Mouse (Mus musculus) kidney, embryonic 14.5 days (tissue): ENCODE results near the gene Mctp2. TPM values are rescaled to one million over a fixed set of nuclear protein-coding genes. Genes with fewer than 3 reads are reported as not detected.
A peak's percentile ranks its signal among the peaks of the same experiment; 100 is the strongest.

ENCODE experiments used
- ATAC-seq: fragments of 200-750 bp; cut with Nextera tagmentation; 2 replicates; pipeline ENCODE4 v1.8.0; 2017; ENCODE audit warnings: moderate number of reproducible peaks, mild to moderate bottlenecking, moderate TSS enrichment, moderate library complexity; ENCODE audit not compliant: low FRiP score, low TSS enrichment
- H3K27ac ChIP-seq: fragments of 300-500 bp; sonication (generic); 2 replicates; pipeline ENCODE4 v1.5.1; 2014; ENCODE audit warnings: low read depth, mild to moderate bottlenecking, low read length, moderate library complexity, mixed read lengths
- H3K27me3 ChIP-seq: fragments of 300-500 bp; sonication (generic); 2 replicates; pipeline ENCODE4 v1.6.1; 2014; ENCODE audit warnings: mild to moderate bottlenecking, low read length; ENCODE audit not compliant: control insufficient read depth, insufficient read depth
- H3K36me3 ChIP-seq: fragments of 300-500 bp; sonication (generic); 2 replicates; pipeline ENCODE4 v1.6.1; 2014; ENCODE audit warnings: low read length, mixed read lengths; ENCODE audit not compliant: control insufficient read depth, insufficient read depth
- H3K4me1 ChIP-seq: fragments of 300-500 bp; sonication (generic); 2 replicates; pipeline ENCODE4 v1.6.1; 2014; ENCODE audit warnings: low read length, mixed read lengths; ENCODE audit not compliant: control insufficient read depth, insufficient read depth
- H3K4me2 ChIP-seq: fragments of 300-500 bp; sonication (generic); replicated peaks from 2 replicates; pipeline ENCODE4 v1.6.1; 2014; ENCODE audit warnings: low read depth, mild to moderate bottlenecking, low read length
- H3K4me3 ChIP-seq: fragments of 300-500 bp; sonication (generic); 2 replicates; pipeline ENCODE4 v1.5.1; 2014; ENCODE audit warnings: mild to moderate bottlenecking, low read length
- H3K9ac ChIP-seq: fragments of 300-500 bp; sonication (generic); 2 replicates; pipeline ENCODE4 v1.6.1; 2014; ENCODE audit warnings: low read depth, mild to moderate bottlenecking, low read length, moderate library complexity
- H3K9me3 ChIP-seq: fragments of 300-500 bp; sonication (generic); 2 replicates; pipeline ENCODE4 v1.6.1; 2016; ENCODE audit warnings: low read length; ENCODE audit not compliant: control insufficient read depth
- WGBS: fragments of 180-500 bp; shearing (Covaris S2); extraction: QIAGEN DNeasy Blood & Tissue Kit; methylation state at CpG from one replicate; pipeline ENCODE4 v1.1.7; 2014; 5-methylcytosine and 5-hydroxymethylcytosine counted together
- polyA plus RNA-seq: library from polyadenylated mRNA; unstranded; fragments of >200 nt; fragmentation: Nextera tagmentation; extraction: Ambion mirVana; gene quantifications from 2 replicates; pipeline ENCODE4 v1.2.1, GENCODE M21; 2014

Mctp2 gene
- polyA plus RNA-seq, 1 experiment from 2014 or later: 7.0 TPM

- Histone ChIP-seq H3K27me3 (no peaks in the 10 kb centered on the region), H3K27ac (no peak overlapping the region), H3K9ac (no peak overlapping the region), H3K4me3 (no peak overlapping the region), H3K9me3 (no peaks in the 10 kb centered on the region), H3K36me3 (no peaks in the 10 kb centered on the region), H3K4me2 (no peak overlapping the region), H3K4me1 (no peaks in the 10 kb centered on the region)
- ATAC-seq: no peak
- 58% methylated on average over 13 of the region's 13 CpGs for WGBS
Observed at GRCm38 (mm10) chr7:72165726-72166701, 140.4 kb downstream of the Mctp2 start.

GRCm38 (mm10) chr7:72162256-72162655, 144.2 kb downstream of the Mctp2 start:
- H3K4me3 ChIP-seq: no peak overlapping the region
- H3K27me3 ChIP-seq: no peaks in the 10 kb centered on the region
- H3K4me1 ChIP-seq: no peaks in the 10 kb centered on the region
- WGBS: 7% methylated on average over 1 of the region's 1 CpGs
- H3K9me3 ChIP-seq: no peaks in the 10 kb centered on the region
- ATAC-seq: no peak
- no peaks in the 10 kb centered on the region for H3K36me3 ChIP-seq
- no peak overlapping the region for H3K4me2 ChIP-seq
- no peak overlapping the region for H3K9ac ChIP-seq
- no peak overlapping the region for H3K27ac ChIP-seq

GRCm38 (mm10) chr7:72159513-72160063, 146.8 kb downstream of the Mctp2 start:
- 25% methylated on average over 4 of the region's 4 CpGs for WGBS
- ATAC-seq: peak; percentile 69; the same call in 1 of the 2 replicates
- no peaks in the 10 kb centered on the region for H3K27me3 ChIP-seq
- no peaks in the 10 kb centered on the region for H3K9me3 ChIP-seq
- no peak overlapping the region for H3K27ac ChIP-seq
- H3K36me3 ChIP-seq: no peaks in the 10 kb centered on the region
- no peak overlapping the region for H3K4me3 ChIP-seq
- no peak overlapping the region for H3K9ac ChIP-seq
- no peaks in the 10 kb centered on the region for H3K4me1 ChIP-seq
- no peak overlapping the region for H3K4me2 ChIP-seq

GRCm38 (mm10) chr7:72150799-72151708, 155.4 kb downstream of the Mctp2 start:
- WGBS: 23% methylated on average over 7 of the region's 7 CpGs
- Histone ChIP-seq H3K4me2 (no peak overlapping the region), H3K9ac (no peak overlapping the region), H3K4me1 (peaks cover 12% of the 10 kb centered on the region; the same call in 1 of the 2 replicates), H3K36me3 (no peaks in the 10 kb centered on the region), H3K9me3 (no peaks in the 10 kb centered on the region), H3K27me3 (no peaks in the 10 kb centered on the region), H3K27ac (peak overlapping the region; percentile 59; the same call in 1 of the 2 replicates), H3K4me3 (no peak overlapping the region)
- peak; percentile 87; the same call in 1 of the 2 replicates for ATAC-seq

- no peaks in the 10 kb centered on the region for H3K27me3 ChIP-seq
- WGBS: 17% methylated on average over 3 of the region's 3 CpGs
- H3K27ac ChIP-seq: no peak overlapping the region
- no peak overlapping the region for H3K4me3 ChIP-seq
- no peak overlapping the region for H3K9ac ChIP-seq
- H3K36me3 ChIP-seq: no peaks in the 10 kb centered on the region
- H3K4me2 ChIP-seq: no peak overlapping the region
- no peaks in the 10 kb centered on the region for H3K9me3 ChIP-seq
- no peak for ATAC-seq
- peaks cover 12% of the 10 kb centered on the region; the same call in 1 of the 2 replicates for H3K4me1 ChIP-seq
Observed at GRCm38 (mm10) chr7:72149073-72149472, 157.3 kb downstream of the Mctp2 start.

- no peak overlapping the region for H3K4me2 ChIP-seq
- ATAC-seq: no peak
- H3K4me1 ChIP-seq: peaks cover 12% of the 10 kb centered on the region; the same call in 1 of the 2 replicates
- H3K9ac ChIP-seq: no peak overlapping the region
- no peak overlapping the region for H3K27ac ChIP-seq
- no peaks in the 10 kb centered on the region for H3K27me3 ChIP-seq
- H3K36me3 ChIP-seq: no peaks in the 10 kb centered on the region
- no peaks in the 10 kb centered on the region for H3K9me3 ChIP-seq
- no peak overlapping the region for H3K4me3 ChIP-seq
Observed at GRCm38 (mm10) chr7:72146849-72147248, 159.6 kb downstream of the Mctp2 start.

- Histone ChIP-seq H3K9ac (no peak overlapping the region), H3K27ac (no peak overlapping the region), H3K36me3 (no peaks in the 10 kb centered on the region), H3K4me3 (no peak overlapping the region), H3K27me3 (no peaks in the 10 kb centered on the region), H3K4me1 (peaks cover 6% of the 10 kb centered on the region; the same call in 1 of the 2 replicates), H3K4me2 (no peak overlapping the region), H3K9me3 (no peaks in the 10 kb centered on the region)
- no peak for ATAC-seq
- 69% methylated on average over 17 of the region's 17 CpGs for WGBS
Observed at GRCm38 (mm10) chr7:72145726-72146520, 160.5 kb downstream of the Mctp2 start.

- Histone ChIP-seq H3K27ac (no peak overlapping the region), H3K9me3 (no peaks in the 10 kb centered on the region), H3K4me3 (no peak overlapping the region), H3K9ac (no peak overlapping the region), H3K36me3 (no peaks in the 10 kb centered on the region), H3K4me1 (no peaks in the 10 kb centered on the region), H3K27me3 (no peaks in the 10 kb centered on the region), H3K4me2 (no peak overlapping the region)
- WGBS: 94% methylated on average over 4 of the region's 4 CpGs
- no peak for ATAC-seq
Observed at GRCm38 (mm10) chr7:72138701-72139100, 167.7 kb downstream of the Mctp2 start.
